Mouse (Mus musculus): Measurements from ENCODE around the gene 9930021J03Rik.

Gene 9930021J03Rik

GRCm38 (mm10) chr19:29810022-29810421, 4.2 kb upstream of the 9930021J03Rik start:
- DNase-seq (ENCODE audit: low read depth, low spot score): no peak

- peak; percentile 90 for DNase-seq (ENCODE audit: low read depth, low spot score)
Observed at GRCm38 (mm10) chr19:29805101-29805916, 480 bp downstream of the 9930021J03Rik start.

GRCm38 (mm10) chr19:29803946-29804345, 1.8 kb downstream of the 9930021J03Rik start:
- no peak for DNase-seq (ENCODE audit: low read depth, low spot score)

- no peak for DNase-seq (ENCODE audit: low read depth, low spot score)
Observed at GRCm38 (mm10) chr19:29797371-29797770, 8.4 kb downstream of the 9930021J03Rik start.

- no peak for DNase-seq (ENCODE audit: low read depth, low spot score)
Observed at GRCm38 (mm10) chr19:29787997-29788396, 17.8 kb downstream of the 9930021J03Rik start.

- no peak for DNase-seq (ENCODE audit: low read depth, low spot score)
Observed at GRCm38 (mm10) chr19:29782914-29783313, 22.9 kb downstream of the 9930021J03Rik start.

GRCm38 (mm10) chr19:29753939-29754338, 51.9 kb downstream of the 9930021J03Rik start:
- DNase-seq (ENCODE audit: low read depth, low spot score): no peak

GRCm38 (mm10) chr19:29750994-29751393, 54.8 kb downstream of the 9930021J03Rik start:
- DNase-seq (ENCODE audit: low read depth, low spot score): no peak

GRCm38 (mm10) chr19:29743531-29743930, 62.3 kb downstream of the 9930021J03Rik start:
- DNase-seq (ENCODE audit: low read depth, low spot score): no peak

- no peak for DNase-seq (ENCODE audit: low read depth, low spot score)
Observed at GRCm38 (mm10) chr19:29740661-29741060, 65.1 kb downstream of the 9930021J03Rik start.

GRCm38 (mm10) chr19:29739608-29740007, 66.2 kb downstream of the 9930021J03Rik start:
- peak; percentile 19 for DNase-seq (ENCODE audit: low read depth, low spot score)

- no peak for DNase-seq (ENCODE audit: low read depth, low spot score)
Observed at GRCm38 (mm10) chr19:29735421-29735820, 70.4 kb downstream of the 9930021J03Rik start.

GRCm38 (mm10) chr19:29718476-29718875, 87.3 kb downstream of the 9930021J03Rik start:
- no peak for DNase-seq (ENCODE audit: low read depth, low spot score)

- DNase-seq (ENCODE audit: low read depth, low spot score): no peak
Observed at GRCm38 (mm10) chr19:29717854-29718253, 87.9 kb downstream of the 9930021J03Rik start.

- DNase-seq (ENCODE audit: low read depth, low spot score): no peak
Observed at GRCm38 (mm10) chr19:29713451-29713850, 92.3 kb downstream of the 9930021J03Rik start.

GRCm38 (mm10) chr19:29709461-29709860, 96.3 kb downstream of the 9930021J03Rik start:
- DNase-seq (ENCODE audit: low read depth, low spot score): no peak

GRCm38 (mm10) chr19:29708461-29708860, 97.3 kb downstream of the 9930021J03Rik start:
- no peak for DNase-seq (ENCODE audit: low read depth, low spot score)

GRCm38 (mm10) chr19:29708003-29708402, 97.8 kb downstream of the 9930021J03Rik start:
- DNase-seq (ENCODE audit: low read depth, low spot score): no peak

- DNase-seq (ENCODE audit: low read depth, low spot score): no peak
Observed at GRCm38 (mm10) chr19:29707314-29707898, 98.4 kb downstream of the 9930021J03Rik start.

- DNase-seq (ENCODE audit: low read depth, low spot score): no peak
Observed at GRCm38 (mm10) chr19:29704436-29704835, 101.4 kb downstream of the 9930021J03Rik start.

- no peak for DNase-seq (ENCODE audit: low read depth, low spot score)
Observed at GRCm38 (mm10) chr19:29701707-29702106, 104.1 kb downstream of the 9930021J03Rik start.

GRCm38 (mm10) chr19:29697245-29697874, 108.4 kb downstream of the 9930021J03Rik start, which contains the start of gene Mlana:
TSS of gene Mlana (plus strand) at chr19:29697824.
- DNase-seq (ENCODE audit: low read depth, low spot score): peak; percentile 29
